ENCODE assay signal across 8 mouse cellular contexts in the genomic region with DNA sequence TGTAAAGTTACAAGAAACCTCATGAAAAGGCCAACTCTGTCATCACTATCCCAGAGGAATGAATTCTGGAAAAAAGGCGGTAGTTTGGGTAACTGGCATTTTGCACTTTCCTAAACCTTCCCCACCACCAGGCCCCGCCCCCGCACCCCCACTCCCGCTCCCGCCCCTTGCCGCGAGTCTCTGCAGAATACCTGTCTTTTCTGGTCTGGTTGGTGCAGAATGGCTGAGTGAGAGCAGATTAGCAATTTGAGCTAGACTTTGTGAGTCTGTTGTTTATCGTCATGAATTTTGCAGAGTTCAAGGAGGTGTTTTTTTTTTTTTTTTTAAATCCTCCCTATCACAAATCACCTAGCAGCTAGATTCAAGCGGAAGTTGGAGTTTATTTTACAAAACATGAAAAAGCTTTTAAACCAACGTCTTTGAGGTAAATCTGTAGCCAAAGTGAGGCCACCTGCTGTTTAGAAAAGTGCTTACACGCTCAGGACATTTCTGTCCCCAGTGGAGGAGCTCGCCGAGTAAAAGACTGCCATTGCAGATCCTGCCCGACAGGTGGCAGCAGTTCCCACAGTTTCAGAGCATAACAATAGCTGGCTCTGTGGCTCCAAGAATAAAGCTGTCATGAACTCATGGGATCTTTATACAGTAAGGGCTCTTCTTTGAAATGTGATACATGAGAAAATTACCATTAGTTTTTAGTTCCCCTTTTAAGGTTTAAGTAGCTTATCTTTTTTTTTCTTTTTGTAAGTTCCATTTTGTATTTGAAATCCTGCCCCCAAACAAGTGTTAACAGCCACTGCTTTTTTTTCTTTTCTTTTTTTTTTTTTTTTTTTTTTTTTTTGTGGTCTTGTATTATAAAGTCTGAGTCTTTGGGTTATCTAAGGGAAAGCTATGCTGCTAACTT.
DNase-seq lines count a peak whose midpoint lies in the region; ATAC-seq and TF ChIP-seq lines count a peak whose summit lies in the region.

No protein-coding gene starts in this region.

- ATAC-seq in forebrain, postnatal 0 days, result peak; percentile 93
- peak; percentile 85; the same call in 1 of the 2 replicates for ATAC-seq in neural tube, embryonic 15.5 days (ENCODE audit: low FRiP score)

- H3K27me3 ChIP-seq in MEL (ENCODE audit: control insufficient read depth in 1 of 2, insufficient read depth in 2 of 2, low read length in 2 of 2), result no peaks in the 10 kb centered on the region; a peak in 1 of 4 replicates
- no peaks in the 10 kb centered on the region for H3K27me3 ChIP-seq in cerebellum, adult 2 months (ENCODE audit: control insufficient read depth, insufficient read depth, low read length)
- H3K27me3 ChIP-seq in forebrain, postnatal 0 days (ENCODE audit: insufficient read depth, low read length), result no peaks in the 10 kb centered on the region
- no peaks in the 10 kb centered on the region for H3K27me3 ChIP-seq in neural tube, embryonic 15.5 days (replicated peaks)

- H3K9ac ChIP-seq in MEL (ENCODE audit: control insufficient read depth, low read depth, low read length, poor library complexity, severe bottlenecking), result peak overlapping the region; percentile 58
- no peak overlapping the region for H3K9ac ChIP-seq in forebrain, postnatal 0 days
- 0 out of 2 replicates have a peak overlapping the region, but pooled peaks have one; percentile 36 for H3K9ac ChIP-seq in neural tube, embryonic 15.5 days (replicated peaks)

- H3K4me3 ChIP-seq in MEL (ENCODE audit: control insufficient read depth in 1 of 2, insufficient read depth in 1 of 2, low read depth in 2 of 2, low read length in 2 of 2), result peak overlapping the region; percentile 34 to 43
- peak overlapping the region; percentile 25 for H3K4me3 ChIP-seq in cerebellum, adult 2 months (replicated peaks; ENCODE audit: insufficient read depth, low read depth, low read length)
- H3K4me3 ChIP-seq in forebrain, postnatal 0 days (ENCODE audit: low read depth, low read length), result peak overlapping the region; percentile 21
- H3K4me3 ChIP-seq in neural tube, embryonic 15.5 days (replicated peaks), result peak overlapping the region; percentile 19; the same call in 1 of the 2 replicates

- peak; percentile 77 to 98 (median 91) for TF ChIP-seq CTCF in MEL (IDR thresholded peaks at IDR 0.05 in 2 of 3, conservative IDR thresholded peaks at IDR 0.05 in 1 of 3; ENCODE audit: control insufficient read depth in 1 of 3, insufficient read depth in 1 of 3, low read depth in 2 of 3, low read length in 3 of 3, poor library complexity in 1 of 3, severe bottlenecking in 1 of 3)
- peak; percentile 95 for TF ChIP-seq CTCF in cerebellum, adult 2 months (IDR thresholded peaks at IDR 0.05; ENCODE audit: borderline replicate concordance, insufficient read depth, low read depth, low read length)
- TF ChIP-seq CTCF in forebrain, postnatal 0 days (IDR thresholded peaks at IDR 0.05; ENCODE audit: low read depth), result peak; percentile 97

- peak; percentile 96 for DNase-seq in MEL (ENCODE audit: low read depth, low spot score)
- peak; percentile 77 to 85 for DNase-seq in cerebellum, adult 2 months
- DNase-seq in forebrain, postnatal 0 days, result peak; percentile 94
- peak; percentile 84 to 87 for DNase-seq in heart, postnatal 36 days
- peak; percentile 84 to 95 for DNase-seq in layer of hippocampus, adult 18-20 months (ENCODE audit: low spot score in 2 of 2)
- DNase-seq in lung, adult 18-20 months, result peak; percentile 79 to 80
- DNase-seq in testis, postnatal 10 days (ENCODE audit: low spot score), result peak; percentile 88

- peak; percentile 16 to 42; a peak in 2 of 4 replicates for TF ChIP-seq EP300 in MEL (IDR thresholded peaks at IDR 0.05; ENCODE audit: low read depth in 1 of 2, low read length in 2 of 2)

- intact Hi-C loops in heart, postnatal 36 days (cut with DNase I), result loop anchor here (1.0 to 2.0 kb wide), 4 partner anchors 73 to 444 kb away; no protein-coding TSS in a partner anchor

- H3K79me2 ChIP-seq in MEL (ENCODE audit: control insufficient read depth, insufficient read depth, low read length, poor library complexity), result no peaks in the 10 kb centered on the region

- TF ChIP-seq RAD21 in MEL (IDR thresholded peaks at IDR 0.05; ENCODE audit: low read depth, low read length), result peak; percentile 90

- H3K36me3 ChIP-seq in MEL (ENCODE audit: control insufficient read depth in 1 of 2, insufficient read depth in 2 of 2, low read length in 2 of 2), result peaks cover 0 to 3% of the 10 kb centered on the region in 2 experiments; a peak in 2 of 4 replicates
- no peaks in the 10 kb centered on the region for H3K36me3 ChIP-seq in forebrain, postnatal 0 days (ENCODE audit: insufficient read depth)
- H3K36me3 ChIP-seq in neural tube, embryonic 15.5 days, result no peaks in the 10 kb centered on the region

- peak overlapping the region; percentile 39 for H3K4me2 ChIP-seq in forebrain, postnatal 0 days (ENCODE audit: low read depth)
- H3K4me2 ChIP-seq in neural tube, embryonic 15.5 days, result peak overlapping the region; percentile 51

- 5% methylated on average over 14 of the region's 14 CpGs for WGBS in cerebellum, adult 2 months
- 4% methylated on average over 14 of the region's 14 CpGs for WGBS in forebrain, postnatal 0 days
- WGBS in neural tube, embryonic 15.5 days, result 3% methylated on average over 14 of the region's 14 CpGs

- peak overlapping the region; percentile 28; the same call in 1 of the 2 replicates for H3K27ac ChIP-seq in MEL (ENCODE audit: control insufficient read depth, low read depth, low read length)
- H3K27ac ChIP-seq in cerebellum, adult 2 months (ENCODE audit: insufficient read depth, low read length), result no peak overlapping the region
- H3K27ac ChIP-seq in forebrain, postnatal 0 days (ENCODE audit: low read depth, low read length), result no peak overlapping the region
- H3K27ac ChIP-seq in neural tube, embryonic 15.5 days (replicated peaks), result no peak overlapping the region

- no peaks in the 10 kb centered on the region for H3K9me3 ChIP-seq in MEL (replicated peaks; ENCODE audit: insufficient read depth, low read length)
- H3K9me3 ChIP-seq in forebrain, postnatal 0 days (ENCODE audit: low read length), result no peaks in the 10 kb centered on the region
- no peaks in the 10 kb centered on the region for H3K9me3 ChIP-seq in neural tube, embryonic 15.5 days (replicated peaks)

- TF ChIP-seq POLR2A in MEL (IDR thresholded peaks at IDR 0.05; ENCODE audit: control insufficient read depth in 1 of 2, insufficient read depth in 1 of 2, low read depth in 1 of 2, low read length in 2 of 2, poor library complexity in 1 of 2), result no peak
- no peak for TF ChIP-seq POLR2A in cerebellum, adult 2 months (IDR thresholded peaks at IDR 0.05; ENCODE audit: borderline replicate concordance, insufficient read depth, low read length)

- peaks cover 0 to 4% of the 10 kb centered on the region in 2 experiments; a peak in 1 of 4 replicates for H3K4me1 ChIP-seq in MEL (ENCODE audit: control insufficient read depth in 1 of 2, insufficient read depth in 2 of 2, low read length in 2 of 2)
- no peaks in the 10 kb centered on the region for H3K4me1 ChIP-seq in cerebellum, adult 2 months (ENCODE audit: control insufficient read depth, insufficient read depth, low read length)
- no peaks in the 10 kb centered on the region for H3K4me1 ChIP-seq in forebrain, postnatal 0 days (ENCODE audit: insufficient read depth)
- H3K4me1 ChIP-seq in neural tube, embryonic 15.5 days, result peaks cover 7% of the 10 kb centered on the region

TF ChIP-seq in MEL, 35 proteins besides CTCF, POLR2A, EP300 and RAD21:
- TF ChIP-seq UBTF (IDR thresholded peaks at IDR 0.05; ENCODE audit: borderline replicate concordance, insufficient read depth, low read depth, low read length) (no peak), SIN3A (IDR thresholded peaks at IDR 0.05; ENCODE audit: low read length) (no peak; the same call in 1 of the 2 replicates), ZNF384 (IDR thresholded peaks at IDR 0.05; ENCODE audit: low read depth, low read length) (peak; percentile 97), ELF1 (IDR thresholded peaks at IDR 0.05; ENCODE audit: low read depth, low read length) (no peak), GATA1 (IDR thresholded peaks at IDR 0.05; ENCODE audit: low read depth, low read length) (0 out of 2 replicates have a peak, but pooled peaks have one; percentile 2), CHD1 (IDR thresholded peaks at IDR 0.05; ENCODE audit: low read depth, low read length) (no peak), MYC (IDR thresholded peaks at IDR 0.05; ENCODE audit: low read depth, low read length) (peak; percentile 64; the same call in 1 of the 2 replicates), MYB (IDR thresholded peaks at IDR 0.05; ENCODE audit: low read depth, low read length) (no peak), TCF12 (IDR thresholded peaks at IDR 0.05; ENCODE audit: low read depth, low read length) (0 out of 2 replicates have a peak, but pooled peaks have one; percentile 22), NELFE (IDR thresholded peaks at IDR 0.05; ENCODE audit: low read depth, low read length) (no peak), POLR2AphosphoS2 (IDR thresholded peaks at IDR 0.05; ENCODE audit: low read length) (no peak), MAX (IDR thresholded peaks at IDR 0.05; ENCODE audit: low read length) (no peak), KAT2A (conservative IDR thresholded peaks at IDR 0.05; ENCODE audit: low read depth, low read length) (no peak), MXI1 (IDR thresholded peaks at IDR 0.05; ENCODE audit: low read depth, low read length) (peak; percentile 55; the same call in 1 of the 2 replicates), USF2 (IDR thresholded peaks at IDR 0.05; ENCODE audit: borderline replicate concordance in 1 of 2, insufficient read depth in 1 of 2, low read depth in 1 of 2, low read length in 2 of 2) (no peak), ZMIZ1 (IDR thresholded peaks at IDR 0.05; ENCODE audit: low read depth, low read length) (no peak), TBP (IDR thresholded peaks at IDR 0.05; ENCODE audit: low read depth, low read length) (no peak; the same call in 1 of the 2 replicates), SMC3 (IDR thresholded peaks at IDR 0.05; ENCODE audit: low read depth, low read length) (peak; percentile 90), ETS1 (IDR thresholded peaks at IDR 0.05; ENCODE audit: low read depth, low read length) (0 out of 2 replicates have a peak, but pooled peaks have one; percentile 26), BHLHE40 (IDR thresholded peaks at IDR 0.05; ENCODE audit: borderline replicate concordance, low read depth, low read length) (0 out of 2 replicates have a peak, but pooled peaks have one; percentile 28), MAZ (IDR thresholded peaks at IDR 0.05; ENCODE audit: low read depth, low read length) (no peak; the same call in 1 of the 2 replicates), ZC3H11A (IDR thresholded peaks at IDR 0.05; ENCODE audit: low read depth, low read length) (peak; percentile 76), JUND (IDR thresholded peaks at IDR 0.05; ENCODE audit: low read depth, low read length) (no peak), ZKSCAN1 (IDR thresholded peaks at IDR 0.05; ENCODE audit: low read depth, low read length) (peak; percentile 65; the same call in 1 of the 2 replicates), GABPA (IDR thresholded peaks at IDR 0.05; ENCODE audit: low read depth, low read length) (no peak), USF1 (IDR thresholded peaks at IDR 0.05; ENCODE audit: low read depth, low read length) (no peak)
